Mouse (Mus musculus): Measurements from ENCODE around the gene Bcl9l.

GRCm38 (mm10) chr9:44506566-44506965, 23.9 kb downstream of the Bcl9l start:
- TF ChIP-seq CTCF (IDR thresholded peaks at IDR 0.05; ENCODE audit: extremely low read depth, insufficient read length, insufficient replicate concordance, low read depth, low read length): no peak
- TF ChIP-seq POLR2A (IDR thresholded peaks at IDR 0.05; ENCODE audit: low read depth, low read length): no peak

All from small intestine, adult 2 months (tissue).